Mouse (Mus musculus) erythroblast, embryonic 14.5 days (primary cell): Measurements from ENCODE around the gene Wfdc18.

Source experiments
- GATA1 ChIP-seq: IDR thresholded peaks from 2 replicates; pipeline ENCODE4 v1.6.1; 2012; ENCODE audit warnings: low read length, inconsistent platforms, mixed read lengths
- TAL1 ChIP-seq: IDR thresholded peaks from 3 replicates; pipeline ENCODE4 v1.6.1; 2012; ENCODE audit warnings: low read length, inconsistent platforms, mixed read lengths

GRCm38 (mm10) chr11:83663532-83663931 is 45.3 kb upstream of the Wfdc18 start:
- TF ChIP-seq GATA1 (no peak), TAL1 (no peak)
